Mouse (Mus musculus): ENCODE data around the gene Gpx4.

DNA sequence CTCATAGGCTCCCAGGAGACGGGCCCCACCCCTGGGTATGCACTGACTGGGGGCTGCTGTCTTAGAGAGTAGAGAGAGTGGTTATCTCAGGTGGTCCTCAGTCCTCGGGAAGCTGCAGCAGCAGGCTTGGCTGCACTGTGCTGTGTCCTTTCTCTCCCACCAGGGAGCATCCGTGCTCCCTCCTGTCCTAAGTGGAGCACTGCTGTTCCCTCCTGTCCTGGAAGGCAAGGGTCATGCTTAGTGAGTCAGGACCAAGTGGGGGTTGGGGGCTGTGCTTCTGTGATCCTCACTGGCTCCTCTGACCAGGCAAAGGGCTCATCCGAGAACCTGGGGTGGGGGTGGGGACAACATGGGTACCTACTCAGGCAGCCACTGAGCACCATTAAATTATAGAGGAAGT is 42.2 kb downstream of the Gpx4 start:
- TF ChIP-seq CTCF (IDR thresholded peaks at IDR 0.05) (peak; percentile 59), EP300 (IDR thresholded peaks at IDR 0.05) (no peak)

Measured in lung, postnatal 0 days (tissue).